Mouse (Mus musculus) liver, adult 2 months (tissue): ENCODE data around the gene Atp5g3.

Source experiments
- CTCF ChIP-seq: fragments of 200-500 bp; IDR thresholded peaks from 2 replicates; pipeline ENCODE4 v1.5.1; 2011; ENCODE audit warnings: low read depth, low read length, control low read depth
- POLR2A ChIP-seq: fragments of 200-500 bp; IDR thresholded peaks from 2 replicates; pipeline ENCODE4 v1.6.1; 2011; ENCODE audit warnings: low read length, control low read depth; ENCODE audit not compliant: insufficient read depth; ENCODE audit errors: extremely low read depth

- TF ChIP-seq CTCF (no peak), POLR2A (no peak)
Observed at GRCm38 (mm10) chr2:73942844-73943243, 31.7 kb upstream of the Atp5g3 start.
